Mouse (Mus musculus) ovary, postnatal 36 days (tissue): ENCODE results near the gene Polr3b.

Source experiments
- DNase-seq: peaks from one replicate; pipeline ENCODE4 v3.0.0; 2022; ENCODE audit warnings: low spot score, mixed read lengths

Gene Polr3b

DNA sequence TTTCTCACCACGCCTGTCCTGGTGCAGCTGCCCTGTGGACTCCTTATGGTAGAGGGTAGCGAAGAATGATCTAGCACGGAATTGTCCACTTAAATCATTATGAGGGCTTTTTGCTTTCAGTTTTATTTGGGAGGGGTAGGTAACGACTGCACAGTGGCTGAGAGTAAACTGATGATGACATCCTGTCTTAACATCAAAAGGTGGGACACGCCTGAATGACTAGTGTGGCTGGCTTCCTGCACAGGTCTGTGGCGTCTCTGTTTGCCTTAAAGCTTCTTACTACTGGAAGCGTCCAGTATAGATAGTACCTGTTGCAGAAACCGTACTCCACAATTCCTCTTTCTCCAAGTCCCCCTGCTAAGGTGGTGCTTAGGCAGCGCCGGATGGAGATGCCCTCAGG lies 146.7 kb downstream of the Polr3b start:
- DNase-seq, result no peak

DNA sequence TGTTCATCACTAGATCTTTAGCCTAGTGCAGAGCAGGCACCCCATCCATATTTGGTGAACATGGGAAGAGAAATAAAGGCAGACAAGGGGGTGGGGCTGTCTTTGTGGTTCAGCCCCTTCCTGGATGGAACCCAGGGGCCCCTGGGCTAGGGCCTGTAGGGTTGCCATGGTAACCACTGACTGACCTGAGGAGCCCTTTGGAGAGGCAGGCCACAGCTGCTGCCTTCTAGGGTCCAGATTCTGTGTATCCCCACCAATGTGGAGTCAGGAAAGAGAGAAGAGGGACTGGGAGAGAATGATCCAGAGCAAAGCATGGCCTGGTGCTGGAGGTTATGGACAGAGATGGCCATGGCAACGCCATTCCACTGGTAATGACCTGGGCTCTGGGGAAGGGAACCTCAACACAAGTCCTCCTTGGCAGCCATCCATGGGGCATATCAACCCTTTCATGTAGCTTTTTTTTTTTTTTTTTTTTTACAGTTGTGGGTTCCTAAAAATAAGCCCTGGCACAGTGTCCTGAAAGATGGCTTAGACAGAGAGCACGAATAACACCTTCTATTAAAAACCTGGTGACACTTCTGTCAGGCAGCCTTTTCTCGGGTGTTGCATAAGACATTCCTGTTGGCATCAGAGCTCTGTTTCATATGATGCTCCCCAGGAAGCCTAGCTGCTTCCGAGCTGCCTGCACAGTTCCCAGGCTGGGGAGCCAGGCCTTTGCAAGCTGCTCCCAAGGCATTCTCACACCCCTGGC lies 150.5 kb downstream of the Polr3b start:
- no peak for DNase-seq

DNA sequence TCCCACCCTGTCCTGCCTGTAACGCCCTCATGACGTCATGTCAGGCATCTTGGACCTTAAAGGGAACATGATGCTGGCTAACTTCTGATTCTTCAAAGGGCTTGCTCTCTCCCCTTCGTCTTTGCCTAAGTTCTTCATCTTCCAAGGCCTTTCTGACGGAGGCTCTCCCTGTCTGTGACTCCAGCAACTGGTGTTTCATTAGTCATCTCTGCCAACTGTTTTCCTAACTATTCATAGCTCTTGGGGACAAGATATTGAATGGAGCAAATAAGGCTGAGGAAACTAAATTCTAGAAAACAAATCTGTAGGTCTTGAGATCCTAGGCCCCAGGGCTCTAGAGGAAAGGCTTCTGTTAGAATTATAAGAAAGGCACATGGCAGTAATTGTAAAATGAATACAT lies 151.8 kb downstream of the Polr3b start:
- DNase-seq, result no peak

DNA sequence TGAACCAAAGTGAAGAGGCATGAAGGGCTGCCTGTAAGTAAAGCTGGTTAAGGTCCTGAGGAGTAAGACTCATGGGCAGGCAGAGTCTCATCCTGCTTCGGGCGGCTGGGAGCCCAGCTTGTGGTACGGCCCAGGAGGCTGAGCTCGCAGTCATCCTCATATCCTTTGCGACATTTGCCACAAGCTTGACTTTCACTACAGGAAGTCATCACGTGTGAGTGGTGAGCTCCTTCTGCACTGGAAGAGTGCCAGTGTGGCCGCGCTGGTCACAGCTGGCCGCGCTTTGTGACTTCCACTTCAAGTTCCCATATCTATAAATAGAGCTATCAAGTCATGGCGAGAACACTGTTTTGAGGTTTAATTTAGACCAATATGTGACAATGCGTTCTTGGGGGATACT lies 152.5 kb downstream of the Polr3b start:
- DNase-seq, result no peak
